Mouse (Mus musculus) urinary bladder, postnatal 10 days (tissue): Measurements from ENCODE around the gene Ranbp17.

ENCODE experiments used
- DNase-seq: peaks from one replicate; pipeline ENCODE4 v3.0.0; 2022; ENCODE audit warnings: low spot score

The Ranbp17 gene

GRCm38 (mm10) chr11:33196447-33197132, 317.0 kb downstream of the Ranbp17 start:
- no peak for DNase-seq

GRCm38 (mm10) chr11:33195531-33196446, 317.8 kb downstream of the Ranbp17 start:
- no peak for DNase-seq

GRCm38 (mm10) chr11:33195061-33195460, 318.5 kb downstream of the Ranbp17 start:
- DNase-seq = no peak

GRCm38 (mm10) chr11:33193695-33194094, 319.9 kb downstream of the Ranbp17 start:
- DNase-seq = no peak

GRCm38 (mm10) chr11:33181804-33182203, 331.7 kb downstream of the Ranbp17 start:
- DNase-seq = no peak

- no peak for DNase-seq
Observed at GRCm38 (mm10) chr11:33180701-33181116, 332.8 kb downstream of the Ranbp17 start.

GRCm38 (mm10) chr11:33179802-33180201, 333.7 kb downstream of the Ranbp17 start:
- no peak for DNase-seq

GRCm38 (mm10) chr11:33176525-33177245, 336.9 kb downstream of the Ranbp17 start:
- DNase-seq = no peak

- no peak for DNase-seq
Observed at GRCm38 (mm10) chr11:33175768-33176167, 337.8 kb downstream of the Ranbp17 start.

GRCm38 (mm10) chr11:33170489-33170888, 343.1 kb downstream of the Ranbp17 start:
- DNase-seq = no peak

GRCm38 (mm10) chr11:33162998-33163506, 350.5 kb downstream of the Ranbp17 start, which contains the start of gene Npm1:
Gene Npm1, minus strand, starts transcription at chr11:33163206.
- DNase-seq = peak; percentile 97

GRCm38 (mm10) chr11:33162211-33162997, 351.1 kb downstream of the Ranbp17 start:
- no peak for DNase-seq
